Mouse (Mus musculus) olfactory bulb, adult 2 months (tissue): ENCODE measurements around the gene Ranbp3l.

Experiments used
- CTCF ChIP-seq: fragments of 200-500 bp; IDR thresholded peaks from 2 replicates; pipeline ENCODE4 v1.5.1; 2012; ENCODE audit warnings: low read depth, mild to moderate bottlenecking, low read length, moderate library complexity; ENCODE audit not compliant: insufficient read depth
- POLR2A ChIP-seq: fragments of 200-500 bp; IDR thresholded peaks from 2 replicates; pipeline ENCODE4 v1.6.1; 2012; ENCODE audit warnings: mild to moderate bottlenecking, low read depth, low read length, moderate library complexity; ENCODE audit not compliant: insufficient read depth

DNA sequence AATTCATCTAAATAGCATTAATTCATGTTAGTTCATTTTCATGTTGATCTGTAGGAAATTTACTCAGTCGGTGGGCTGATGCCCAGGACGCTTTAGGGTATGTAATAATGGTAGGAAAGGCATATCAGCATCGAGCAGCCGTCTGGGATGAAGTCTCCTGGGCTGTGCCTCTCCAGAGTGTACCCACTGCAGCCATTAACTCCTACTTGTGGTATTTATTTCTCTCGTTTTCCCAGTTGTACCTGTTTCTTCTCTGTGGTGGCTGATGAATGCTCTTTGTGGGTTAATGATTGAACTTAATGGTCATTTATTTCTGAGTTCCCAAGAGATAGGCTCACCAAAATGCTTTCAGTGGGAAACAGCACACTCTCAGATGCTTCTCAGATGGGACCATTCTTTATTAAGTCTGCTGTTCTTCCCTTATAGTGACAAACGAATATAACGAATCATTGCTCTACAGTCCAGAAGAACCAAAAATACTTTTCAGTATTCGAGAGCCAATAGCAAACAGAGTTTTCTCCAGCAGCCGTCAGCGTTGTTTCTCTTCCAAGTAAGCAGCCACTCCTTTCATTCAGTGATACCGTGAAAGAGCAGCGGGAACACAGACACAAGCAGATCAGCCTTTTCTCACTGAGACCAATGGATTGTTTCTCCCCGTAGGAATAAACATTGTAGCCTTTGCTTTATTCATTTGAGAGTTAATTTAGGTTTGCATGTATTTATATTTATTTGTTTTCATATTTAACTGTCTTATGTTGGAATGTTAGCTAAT lies 138.7 kb downstream of the Ranbp3l start:
- TF ChIP-seq CTCF = no peak
- no peak for TF ChIP-seq POLR2A
